Mouse (Mus musculus) T-helper 2 cell (primary cell): Measurements from ENCODE around the gene Icam1.

ENCODE experiments used
- in situ Hi-C: fragments of 300-600 bp; cut with MboI, MseI; formaldehyde crosslinking; loops from one replicate; pipeline ENCODE4 v1.15.1; 2025; ENCODE audit warnings: high pct_unique_total_duplicates

The Icam1 gene

GRCm38 (mm10) chr9:21043563-21043962 lies 27.8 kb downstream of the Icam1 start:
- in situ Hi-C loops = loop anchor here (5.0 kb wide), 1 partner anchor 74 kb away; no protein-coding TSS in a partner anchor

- in situ Hi-C loops = loop anchor here (5.0 kb wide), 1 partner anchor 73 kb away; no protein-coding TSS in a partner anchor
Observed at GRCm38 (mm10) chr9:21044785-21045184, 29.0 kb downstream of the Icam1 start.

- in situ Hi-C loops = no loop called here
Observed at GRCm38 (mm10) chr9:21045235-21045634, 29.4 kb downstream of the Icam1 start.

- in situ Hi-C loops = no loop called here
Observed at GRCm38 (mm10) chr9:21051578-21051977, 35.8 kb downstream of the Icam1 start.

- in situ Hi-C loops = no loop called here
Observed at GRCm38 (mm10) chr9:21062928-21063327, 47.1 kb downstream of the Icam1 start.

GRCm38 (mm10) chr9:21067006-21067684 lies 51.4 kb downstream of the Icam1 start, which contains the start of gene Zglp1:
Gene Zglp1 (minus strand): TSS chr9:21067093.
- in situ Hi-C loops = no loop called here

GRCm38 (mm10) chr9:21072641-21073040 lies 56.9 kb downstream of the Icam1 start:
- in situ Hi-C loops = loop anchor here (5.0 kb wide), 1 partner anchor 70 kb away; no protein-coding TSS in a partner anchor

- in situ Hi-C loops = loop anchor here (5.0 kb wide), 1 partner anchor 69 kb away; no protein-coding TSS in a partner anchor
Observed at GRCm38 (mm10) chr9:21073044-21073840, 57.5 kb downstream of the Icam1 start, which contains the start of the genes Gm49373 and Fdx1l. Gene Gm49373 (minus strand): TSS chr9:21073096. Gene Fdx1l (minus strand): TSS chr9:21073614.

GRCm38 (mm10) chr9:21074173-21074572 lies 58.4 kb downstream of the Icam1 start:
- in situ Hi-C loops = loop anchor here (5.0 kb wide), 1 partner anchor 68 kb away; no protein-coding TSS in a partner anchor

- in situ Hi-C loops = no loop called here
Observed at GRCm38 (mm10) chr9:21075625-21076024, 59.8 kb downstream of the Icam1 start.
